Mouse (Mus musculus): ENCODE results near the gene Gdf3. TPM values are rescaled to one million over a fixed set of nuclear protein-coding genes. Genes with fewer than 3 reads are reported as not detected.

Gene Gdf3
- polyA plus RNA-seq (2021; fragmentation: Nextera tagmentation), result not detected in 2 replicates
- long read RNA-seq, experiment 1, result 0 reads
- long read RNA-seq, experiment 2, result 0 reads

DNA sequence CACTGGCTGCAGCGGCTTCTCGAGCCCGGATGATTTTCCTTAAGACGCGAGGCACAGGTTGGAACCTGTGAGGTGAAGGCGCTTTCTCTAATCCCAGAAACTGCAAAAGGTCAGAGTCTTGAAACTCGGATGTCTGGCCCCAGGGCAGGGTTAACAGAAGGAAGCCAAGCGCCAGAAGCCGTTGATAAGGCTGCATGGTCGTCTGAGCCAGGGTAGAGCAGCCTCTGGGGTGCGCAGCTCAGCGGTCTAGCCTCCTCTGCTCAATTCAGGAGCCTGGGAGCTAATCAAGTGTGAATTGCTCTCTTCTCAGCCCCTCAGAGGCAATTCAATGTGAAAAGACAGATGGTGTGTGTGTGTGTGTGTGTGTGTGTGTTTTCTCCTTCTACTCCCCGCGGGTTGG lies at the start of gene Gdf3:
Gene Gdf3 (minus strand): TSS at position 317 of the 400 bp plus-strand sequence.

GRCm38 (mm10) chr6:122626110-122626509 lies 16.2 kb upstream of the Gdf3 start, which contains the start of gene Dppa3:
Gene Dppa3, plus strand, starts transcription at chr6:122626410.

GRCm38 (mm10) chr6:122602242-122602991 lies 7.5 kb downstream of the Gdf3 start, which contains the start of gene Apobec1:
Gene Apobec1, minus strand, starts transcription at chr6:122602444.

Other genes starting within 250 kb of the Gdf3 start
- 14.5 and 17.3 TPM in 2 replicates for gene Rimklb, start 111.3 kb downstream of the Gdf3 start, polyA plus RNA-seq (2021; fragmentation: Nextera tagmentation)
- 0.87 and 0.93 TPM in 2 replicates for gene Mfap5, start 104.2 kb downstream of the Gdf3 start, polyA plus RNA-seq (2021; fragmentation: Nextera tagmentation)
- not detected in 2 replicates for gene Aicda, start 56.3 kb downstream of the Gdf3 start, polyA plus RNA-seq (2021; fragmentation: Nextera tagmentation)
- gene Apobec1, start 7.6 kb downstream of the Gdf3 start, polyA plus RNA-seq (2021; fragmentation: Nextera tagmentation), result 1.6 and 2.9 TPM in 2 replicates
- not detected in 2 replicates for gene Dppa3, start 16.3 kb upstream of the Gdf3 start, polyA plus RNA-seq (2021; fragmentation: Nextera tagmentation)
- not detected in 2 replicates for gene Nanog, start 97.4 kb upstream of the Gdf3 start, polyA plus RNA-seq (2021; fragmentation: Nextera tagmentation)
- 26.6 and 28.1 TPM in 2 replicates for gene Slc2a3, start 191.6 kb upstream of the Gdf3 start, polyA plus RNA-seq (2021; fragmentation: Nextera tagmentation)
- gene Foxj2, start 209.8 kb upstream of the Gdf3 start, polyA plus RNA-seq (2021; fragmentation: Nextera tagmentation), result 3.8 and 5.0 TPM in 2 replicates
- gene C3ar1, start 246.1 kb upstream of the Gdf3 start, polyA plus RNA-seq (2021; fragmentation: Nextera tagmentation), result 1.1 and 1.8 TPM in 2 replicates